Comparison of ENCODE assay signal across 8 mouse cellular contexts in the genomic region with DNA sequence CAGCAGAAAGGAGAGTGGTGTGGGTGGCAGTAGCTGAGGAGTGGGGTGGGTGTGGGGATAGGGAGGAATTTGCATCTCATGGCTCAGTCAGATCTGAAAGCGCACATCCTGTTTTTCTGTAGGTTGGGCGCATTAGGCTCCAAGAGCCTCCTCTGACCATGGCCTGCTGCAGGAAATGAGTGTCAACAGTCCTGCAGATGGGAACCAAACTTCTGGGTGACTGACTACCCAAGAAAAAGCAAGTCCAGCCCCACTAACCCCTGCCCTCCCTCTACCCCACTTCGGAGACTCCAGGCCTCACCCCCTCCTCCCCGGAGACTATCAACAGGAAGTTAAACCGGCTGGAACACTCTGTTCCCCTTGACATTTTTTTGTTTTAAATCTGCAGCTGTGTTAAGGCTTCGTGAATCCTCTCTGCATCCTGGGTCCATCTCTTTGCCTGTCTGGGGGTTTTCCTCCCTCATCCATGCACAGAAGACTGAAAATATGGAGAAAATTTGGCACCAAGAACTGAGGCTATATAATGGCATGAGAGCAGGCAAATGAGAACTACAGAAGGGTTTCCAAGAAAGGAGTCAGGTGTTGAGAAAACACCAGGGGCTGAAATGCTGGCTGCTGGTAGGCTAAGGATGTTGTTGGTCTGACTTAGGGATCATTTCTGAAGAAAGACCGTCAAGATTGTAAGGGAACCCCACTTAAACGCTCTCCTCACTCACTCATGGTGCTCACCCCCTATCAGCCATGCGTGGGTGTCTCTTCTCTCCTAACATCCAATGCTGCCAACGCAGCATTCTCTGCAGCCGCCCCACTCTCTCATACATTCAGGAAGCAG. TPM values are rescaled to one million over a fixed set of nuclear protein-coding genes. Genes with fewer than 3 reads are reported as not detected.
DNase-seq lines count a peak whose midpoint lies in the region; ATAC-seq and TF ChIP-seq lines count a peak whose summit lies in the region.

No protein-coding gene starts in this region.

- no peaks in the 10 kb centered on the region for H3K4me1 ChIP-seq in forebrain, embryonic 12.5 days
- no peaks in the 10 kb centered on the region for H3K4me1 ChIP-seq in forebrain, embryonic 13.5 days
- peaks cover 5% of the 10 kb centered on the region; the same call in 1 of the 2 replicates for H3K4me1 ChIP-seq in bone marrow, adult 2 months (ENCODE audit: control insufficient read depth, insufficient read depth, low read length)
- peaks cover 34% of the 10 kb centered on the region for H3K4me1 ChIP-seq in heart, embryonic 13.5 days
- H3K4me1 ChIP-seq in kidney, embryonic 15.5 days, result peaks cover 33% of the 10 kb centered on the region
- H3K4me1 ChIP-seq in stomach, postnatal 0 days (replicated peaks; ENCODE audit: control insufficient read depth, insufficient read depth), result 0 out of 2 replicates have a peak, but pooled peaks cover 2% of the 10 kb centered on the region

- no peak overlapping the region for H3K4me2 ChIP-seq in forebrain, embryonic 12.5 days
- H3K4me2 ChIP-seq in forebrain, embryonic 13.5 days, result no peak overlapping the region
- H3K4me2 ChIP-seq in heart, embryonic 13.5 days, result peak overlapping the region; percentile 64
- H3K4me2 ChIP-seq in kidney, embryonic 15.5 days, result peak overlapping the region; percentile 36
- peak overlapping the region; percentile 35 for H3K4me2 ChIP-seq in stomach, postnatal 0 days (replicated peaks; ENCODE audit: low read depth)

- 67% methylated on average over 11 of the region's 11 CpGs for WGBS in forebrain, embryonic 12.5 days
- 66% methylated on average over 11 of the region's 11 CpGs for WGBS in forebrain, embryonic 13.5 days
- 4% methylated on average over 11 of the region's 11 CpGs for WGBS in bone marrow, adult 2 months
- WGBS in heart, embryonic 13.5 days, result 27% methylated on average over 11 of the region's 11 CpGs
- 17% methylated on average over 11 of the region's 11 CpGs for WGBS in kidney, embryonic 15.5 days
- WGBS in stomach, postnatal 0 days, result 34% methylated on average over 11 of the region's 11 CpGs

- no peaks in the 10 kb centered on the region for H3K27me3 ChIP-seq in forebrain, embryonic 12.5 days
- no peaks in the 10 kb centered on the region for H3K27me3 ChIP-seq in forebrain, embryonic 13.5 days
- H3K27me3 ChIP-seq in heart, embryonic 13.5 days (replicated peaks), result no peaks in the 10 kb centered on the region
- no peaks in the 10 kb centered on the region for H3K27me3 ChIP-seq in kidney, embryonic 15.5 days
- H3K27me3 ChIP-seq in stomach, postnatal 0 days (ENCODE audit: control insufficient read depth, insufficient read depth, low read length), result no peaks in the 10 kb centered on the region

- no peaks in the 10 kb centered on the region for H3K36me3 ChIP-seq in forebrain, embryonic 12.5 days (replicated peaks)
- H3K36me3 ChIP-seq in forebrain, embryonic 13.5 days (ENCODE audit: poor library complexity, severe bottlenecking), result no peaks in the 10 kb centered on the region
- no peaks in the 10 kb centered on the region for H3K36me3 ChIP-seq in heart, embryonic 13.5 days
- H3K36me3 ChIP-seq in kidney, embryonic 15.5 days, result no peaks in the 10 kb centered on the region
- no peaks in the 10 kb centered on the region for H3K36me3 ChIP-seq in stomach, postnatal 0 days (ENCODE audit: control insufficient read depth, insufficient read depth, low read length)

- peak; percentile 87 for DNase-seq in lung, postnatal 10 days
- DNase-seq in stomach, postnatal 0 days (ENCODE audit: low spot score), result peak; percentile 33
- no peak for DNase-seq in cerebellum, adult 8-10 months

- ATAC-seq in forebrain, embryonic 12.5 days (ENCODE audit: low FRiP score), result no peak
- ATAC-seq in forebrain, embryonic 13.5 days, result no peak
- peak; percentile 48; the same call in 1 of the 2 replicates for ATAC-seq in heart, embryonic 13.5 days (ENCODE audit: extremely low read depth, insufficient number of reproducible peaks, low FRiP score, low TSS enrichment)
- peak; percentile 89 for ATAC-seq in kidney, embryonic 15.5 days (replicated peaks; ENCODE audit: low FRiP score)
- peak; percentile 86 for ATAC-seq in stomach, postnatal 0 days (ENCODE audit: low FRiP score, low TSS enrichment)

- no peak overlapping the region for H3K9ac ChIP-seq in forebrain, embryonic 12.5 days
- no peak overlapping the region for H3K9ac ChIP-seq in forebrain, embryonic 13.5 days
- H3K9ac ChIP-seq in heart, embryonic 13.5 days, result peak overlapping the region; percentile 44
- H3K9ac ChIP-seq in kidney, embryonic 15.5 days, result no peak overlapping the region
- H3K9ac ChIP-seq in stomach, postnatal 0 days (ENCODE audit: low read length), result 0 out of 2 replicates have a peak overlapping the region, but pooled peaks have one; percentile 1

- no peak overlapping the region for H3K4me3 ChIP-seq in forebrain, embryonic 12.5 days (replicated peaks)
- H3K4me3 ChIP-seq in forebrain, embryonic 13.5 days, result no peak overlapping the region
- peak overlapping the region; percentile 29 for H3K4me3 ChIP-seq in bone marrow, adult 2 months (replicated peaks; ENCODE audit: control insufficient read depth, low read depth, low read length)
- H3K4me3 ChIP-seq in heart, embryonic 13.5 days, result peak overlapping the region; percentile 32
- H3K4me3 ChIP-seq in kidney, embryonic 15.5 days (replicated peaks), result no peak overlapping the region
- no peak overlapping the region for H3K4me3 ChIP-seq in stomach, postnatal 0 days (ENCODE audit: low read depth, low read length)

- peak; percentile 84 for TF ChIP-seq EP300 in stomach, postnatal 0 days (optimal IDR thresholded peaks at IDR 0.05)

- no peak for TF ChIP-seq POLR2A in bone marrow, adult 2 months (IDR thresholded peaks at IDR 0.05; ENCODE audit: borderline replicate concordance, control insufficient read depth, low read depth, low read length)

- 0 out of 2 replicates have a peak overlapping the region, but pooled peaks have one; percentile 38 for H3K27ac ChIP-seq in forebrain, embryonic 12.5 days
- H3K27ac ChIP-seq in forebrain, embryonic 13.5 days, result no peak overlapping the region
- peak overlapping the region; percentile 84 for H3K27ac ChIP-seq in bone marrow, adult 2 months (ENCODE audit: control insufficient read depth, insufficient read depth, low read depth, low read length, poor library complexity)
- peak overlapping the region; percentile 91 for H3K27ac ChIP-seq in heart, embryonic 13.5 days (replicated peaks)
- peak overlapping the region; percentile 93 for H3K27ac ChIP-seq in kidney, embryonic 15.5 days
- peak overlapping the region; percentile 94 for H3K27ac ChIP-seq in stomach, postnatal 0 days (replicated peaks)

- TF ChIP-seq CTCF in bone marrow, adult 2 months (IDR thresholded peaks at IDR 0.05; ENCODE audit: control insufficient read depth, insufficient read depth, low read length), result no peak
- no peak for TF ChIP-seq CTCF in stomach, postnatal 0 days (IDR thresholded peaks at IDR 0.05; ENCODE audit: low read depth)

- no peaks in the 10 kb centered on the region for H3K9me3 ChIP-seq in forebrain, embryonic 12.5 days
- no peaks in the 10 kb centered on the region for H3K9me3 ChIP-seq in forebrain, embryonic 13.5 days (replicated peaks)
- H3K9me3 ChIP-seq in heart, embryonic 13.5 days, result no peaks in the 10 kb centered on the region
- no peaks in the 10 kb centered on the region for H3K9me3 ChIP-seq in kidney, embryonic 15.5 days (replicated peaks)
- no peaks in the 10 kb centered on the region for H3K9me3 ChIP-seq in stomach, postnatal 0 days (ENCODE audit: control insufficient read depth, low read length)

RNA-seq across cellular contexts. Expression of a gene that starts 8.4 kb away (rescaled TPM):
- polyA plus RNA-seq in forebrain, embryonic 12.5 days (2016; fragmentation: Nextera tagmentation; extraction: Ambion mirVana), result 6.7 and 8.1 TPM in 2 replicates
- polyA plus RNA-seq in forebrain, embryonic 13.5 days (2015; fragmentation: Nextera tagmentation; extraction: Ambion mirVana), result 6.5 and 7.0 TPM in 2 replicates
- 51.6 and 119 TPM in 2 replicates for polyA plus RNA-seq in bone marrow, adult 2 months (2011; ENCODE audit: insufficient read depth, insufficient read length, low replicate concordance, missing spikeins)
- 83.9 and 95.4 TPM in 2 replicates for polyA plus RNA-seq in heart, embryonic 13.5 days (2015; fragmentation: Nextera tagmentation; extraction: Ambion mirVana)
- polyA plus RNA-seq in kidney, embryonic 15.5 days (2015; fragmentation: Nextera tagmentation; extraction: Ambion mirVana), result 56.2 and 57.8 TPM in 2 replicates
- 16.1 TPM in 2 replicates for polyA plus RNA-seq in stomach, postnatal 0 days (2015; fragmentation: Nextera tagmentation; extraction: Ambion mirVana)

RNA-seq across cellular contexts. Expression of a gene that starts 45.6 kb away (rescaled TPM):
- 26.3 and 27.2 TPM in 2 replicates for polyA plus RNA-seq in forebrain, embryonic 12.5 days (2016; fragmentation: Nextera tagmentation; extraction: Ambion mirVana)
- polyA plus RNA-seq in forebrain, embryonic 13.5 days (2015; fragmentation: Nextera tagmentation; extraction: Ambion mirVana), result 21.2 and 21.5 TPM in 2 replicates
- polyA plus RNA-seq in bone marrow, adult 2 months (2011; ENCODE audit: insufficient read depth, insufficient read length, low replicate concordance, missing spikeins), result 288 and 312 TPM in 2 replicates
- 105 and 110 TPM in 2 replicates for polyA plus RNA-seq in heart, embryonic 13.5 days (2015; fragmentation: Nextera tagmentation; extraction: Ambion mirVana)
- 54.4 and 58.4 TPM in 2 replicates for polyA plus RNA-seq in kidney, embryonic 15.5 days (2015; fragmentation: Nextera tagmentation; extraction: Ambion mirVana)
- 139 and 140 TPM in 2 replicates for polyA plus RNA-seq in stomach, postnatal 0 days (2015; fragmentation: Nextera tagmentation; extraction: Ambion mirVana)

Comparison
In these comparisons a context has a peak if more than half of its experiments do, and no peak if none do; other contexts are left out.
1. ATAC-seq: peak in heart, embryonic 13.5 days (single experiment), kidney, embryonic 15.5 days (single experiment) and stomach, postnatal 0 days (single experiment); none in forebrain, embryonic 12.5 days (single experiment) and forebrain, embryonic 13.5 days (single experiment).
2. H3K4me2 ChIP-seq: peak in heart, embryonic 13.5 days (single experiment), kidney, embryonic 15.5 days (single experiment) and stomach, postnatal 0 days (single experiment); none in forebrain, embryonic 12.5 days (single experiment) and forebrain, embryonic 13.5 days (single experiment).
3. H3K4me3 ChIP-seq: peak in bone marrow, adult 2 months (single experiment) and heart, embryonic 13.5 days (single experiment); none in forebrain, embryonic 12.5 days (single experiment), forebrain, embryonic 13.5 days (single experiment), kidney, embryonic 15.5 days (single experiment) and stomach, postnatal 0 days (single experiment).
4. H3K9ac ChIP-seq: peak in heart, embryonic 13.5 days (single experiment) and stomach, postnatal 0 days (single experiment); none in forebrain, embryonic 12.5 days (single experiment), forebrain, embryonic 13.5 days (single experiment) and kidney, embryonic 15.5 days (single experiment).